Mouse (Mus musculus): Measurements from ENCODE around the gene Tshz3. TPM values are rescaled to one million over a fixed set of nuclear protein-coding genes. Genes with fewer than 3 reads are reported as not detected.

Gene Tshz3
- polyA plus RNA-seq, 1 experiment, result 34.9 TPM

DNA sequence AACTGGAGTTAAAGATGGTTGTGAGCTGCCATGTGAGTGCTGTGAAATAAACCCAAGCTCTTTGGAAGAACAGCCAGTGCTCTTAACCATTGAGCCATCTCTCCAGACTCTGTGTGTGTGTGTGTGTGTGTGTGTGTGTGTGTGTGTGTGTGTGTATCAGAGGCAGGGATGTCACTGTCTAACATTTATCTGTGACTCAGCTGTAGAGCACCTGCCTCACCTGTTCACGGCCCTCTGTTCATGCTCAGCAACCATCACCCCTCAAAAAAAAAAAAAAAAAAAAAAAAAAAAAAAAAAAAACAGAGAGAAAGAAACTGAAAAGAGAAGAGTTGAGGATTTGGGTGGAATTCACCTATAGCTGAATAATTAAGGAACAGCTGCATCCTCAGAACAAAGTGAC, 10.4 kb upstream of the Tshz3 start:
- DNase-seq (ENCODE audit: low read depth), result no peak
- TF ChIP-seq POLR2A (IDR thresholded peaks at IDR 0.05; ENCODE audit: borderline replicate concordance, extremely low read depth, insufficient read depth, insufficient read length, poor library complexity, severe bottlenecking) (no peak), CTCF (IDR thresholded peaks at IDR 0.05; ENCODE audit: borderline replicate concordance, extremely low read depth, insufficient read depth, insufficient read length) (no peak)

DNA sequence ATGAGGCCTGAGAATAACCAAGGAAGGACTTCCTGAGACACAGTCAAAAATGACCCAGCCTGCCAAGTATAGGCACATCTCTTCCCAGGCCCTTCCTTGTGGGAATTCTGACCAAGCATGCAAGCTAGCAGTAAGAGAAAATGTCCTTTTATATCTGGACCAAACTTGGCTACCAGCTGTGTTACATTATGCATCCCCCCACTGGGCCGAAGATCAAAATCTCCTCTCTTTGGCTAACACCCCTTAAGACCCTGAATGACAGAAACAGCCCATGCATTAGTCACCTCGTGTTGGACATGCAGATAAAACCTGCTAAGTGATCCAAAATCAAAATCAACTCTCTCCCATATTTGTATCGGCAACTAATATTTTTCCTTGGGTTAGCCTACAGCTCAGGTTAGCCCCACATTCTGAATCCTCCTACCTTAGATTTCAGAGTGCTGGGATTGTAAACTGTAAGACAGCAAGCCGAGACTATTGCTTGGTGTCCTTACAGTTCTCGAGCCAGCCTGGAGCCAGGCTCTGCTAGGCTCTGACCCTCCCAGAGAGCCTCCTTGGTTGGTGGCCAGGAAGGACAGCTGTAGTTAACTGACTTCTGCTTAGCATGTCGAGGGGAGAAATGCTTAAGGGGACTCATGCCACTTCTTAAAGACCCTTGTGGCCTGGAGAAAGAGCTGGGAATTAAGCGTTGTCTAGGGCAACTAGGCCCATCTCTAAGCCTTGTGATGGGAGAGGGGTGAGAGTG, 8.7 kb upstream of the Tshz3 start:
- DNase-seq (ENCODE audit: low read depth), result no peak
- TF ChIP-seq CTCF (IDR thresholded peaks at IDR 0.05; ENCODE audit: borderline replicate concordance, extremely low read depth, insufficient read depth, insufficient read length), result no peak
- no peak for TF ChIP-seq POLR2A (IDR thresholded peaks at IDR 0.05; ENCODE audit: borderline replicate concordance, extremely low read depth, insufficient read depth, insufficient read length, poor library complexity, severe bottlenecking)

DNA sequence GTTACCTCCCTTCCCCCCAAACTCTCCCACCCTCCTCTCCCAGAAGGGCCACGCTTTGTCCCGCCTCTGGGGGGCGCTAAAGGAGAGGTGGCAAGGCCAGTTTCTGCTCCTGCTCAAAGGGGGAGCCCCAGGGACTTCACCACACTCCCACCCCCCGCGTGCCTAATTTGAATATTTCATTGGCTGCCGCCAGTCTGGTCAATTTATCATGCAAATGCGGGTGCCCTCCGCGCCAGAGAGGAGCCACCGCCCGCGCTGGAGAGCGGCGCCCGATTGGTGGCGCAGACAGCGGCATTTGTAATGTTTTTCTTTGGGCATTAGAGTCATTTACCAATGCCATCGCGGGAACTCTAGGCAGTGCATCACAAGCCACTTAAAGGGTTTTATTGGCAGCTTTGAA, 7.4 kb upstream of the Tshz3 start:
- peak; percentile 73 for DNase-seq (ENCODE audit: low read depth)
- no peak for TF ChIP-seq POLR2A (IDR thresholded peaks at IDR 0.05; ENCODE audit: borderline replicate concordance, extremely low read depth, insufficient read depth, insufficient read length, poor library complexity, severe bottlenecking)
- peak; percentile 52 for TF ChIP-seq CTCF (IDR thresholded peaks at IDR 0.05; ENCODE audit: borderline replicate concordance, extremely low read depth, insufficient read depth, insufficient read length)

DNA sequence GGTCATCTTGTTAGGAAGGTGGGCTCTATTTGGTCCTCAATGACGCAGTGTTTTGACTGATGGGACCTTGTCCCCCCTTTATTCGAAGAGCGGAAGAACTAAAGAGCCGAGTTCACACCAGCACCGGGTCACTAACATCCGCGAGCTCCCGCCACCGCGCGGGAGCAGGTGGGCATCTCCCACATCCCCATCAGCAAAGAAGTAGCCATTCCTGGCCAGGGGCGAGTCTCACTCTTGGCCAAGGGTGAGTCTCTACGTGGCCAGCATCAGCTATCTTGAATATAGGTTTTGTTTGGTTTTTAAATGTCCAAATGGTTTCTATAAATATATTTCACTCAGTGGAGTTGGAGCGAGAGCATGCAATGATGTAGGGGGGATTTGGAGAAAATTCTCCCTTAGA, 6.3 kb upstream of the Tshz3 start:
- no peak for TF ChIP-seq POLR2A (IDR thresholded peaks at IDR 0.05; ENCODE audit: borderline replicate concordance, extremely low read depth, insufficient read depth, insufficient read length, poor library complexity, severe bottlenecking)
- TF ChIP-seq CTCF (IDR thresholded peaks at IDR 0.05; ENCODE audit: borderline replicate concordance, extremely low read depth, insufficient read depth, insufficient read length), result no peak
- no peak for DNase-seq (ENCODE audit: low read depth)

DNA sequence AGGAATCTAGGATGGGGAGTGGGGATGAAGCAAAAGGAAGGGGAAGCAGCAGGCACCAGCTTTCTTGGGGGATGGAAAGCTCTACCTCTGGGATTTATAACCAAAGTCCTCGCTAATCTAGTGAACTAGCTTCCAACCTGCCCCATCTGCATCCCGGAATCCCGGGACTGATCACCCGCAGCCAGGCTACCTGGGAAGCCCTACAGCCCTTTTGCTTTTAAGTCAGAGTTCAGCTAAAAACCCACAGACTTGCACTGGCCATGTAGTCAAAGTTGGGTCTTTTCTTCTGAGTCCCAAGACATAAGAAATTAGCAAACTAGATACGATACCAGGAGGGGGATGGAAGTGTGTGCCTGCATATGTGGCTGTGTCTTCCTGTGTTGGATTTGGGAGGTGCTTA, 5.5 kb upstream of the Tshz3 start:
- no peak for TF ChIP-seq CTCF (IDR thresholded peaks at IDR 0.05; ENCODE audit: borderline replicate concordance, extremely low read depth, insufficient read depth, insufficient read length)
- no peak for TF ChIP-seq POLR2A (IDR thresholded peaks at IDR 0.05; ENCODE audit: borderline replicate concordance, extremely low read depth, insufficient read depth, insufficient read length, poor library complexity, severe bottlenecking)
- DNase-seq (ENCODE audit: low read depth), result no peak

DNA sequence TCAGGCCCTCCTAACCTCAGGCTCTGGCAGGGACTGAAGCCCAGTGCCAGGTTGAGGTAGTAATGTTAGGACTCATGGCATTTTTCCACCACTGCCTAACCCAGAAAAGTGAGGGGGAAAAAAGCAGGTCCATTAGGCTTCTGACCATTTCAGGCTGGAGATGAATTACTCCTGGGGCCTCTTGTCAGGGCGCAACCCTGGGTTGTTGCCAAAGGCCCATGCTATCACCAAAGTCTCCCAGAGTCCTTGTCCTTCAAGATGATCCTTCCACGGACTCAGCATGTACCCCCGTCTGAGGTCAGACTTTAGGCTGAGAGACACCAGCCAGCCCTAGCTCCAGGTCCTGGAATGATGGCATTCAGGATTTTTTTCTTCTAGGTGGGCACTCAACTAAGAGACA, 4.8 kb upstream of the Tshz3 start:
- TF ChIP-seq POLR2A (IDR thresholded peaks at IDR 0.05; ENCODE audit: borderline replicate concordance, extremely low read depth, insufficient read depth, insufficient read length, poor library complexity, severe bottlenecking) (no peak), CTCF (IDR thresholded peaks at IDR 0.05; ENCODE audit: borderline replicate concordance, extremely low read depth, insufficient read depth, insufficient read length) (no peak)
- DNase-seq (ENCODE audit: low read depth), result no peak

DNA sequence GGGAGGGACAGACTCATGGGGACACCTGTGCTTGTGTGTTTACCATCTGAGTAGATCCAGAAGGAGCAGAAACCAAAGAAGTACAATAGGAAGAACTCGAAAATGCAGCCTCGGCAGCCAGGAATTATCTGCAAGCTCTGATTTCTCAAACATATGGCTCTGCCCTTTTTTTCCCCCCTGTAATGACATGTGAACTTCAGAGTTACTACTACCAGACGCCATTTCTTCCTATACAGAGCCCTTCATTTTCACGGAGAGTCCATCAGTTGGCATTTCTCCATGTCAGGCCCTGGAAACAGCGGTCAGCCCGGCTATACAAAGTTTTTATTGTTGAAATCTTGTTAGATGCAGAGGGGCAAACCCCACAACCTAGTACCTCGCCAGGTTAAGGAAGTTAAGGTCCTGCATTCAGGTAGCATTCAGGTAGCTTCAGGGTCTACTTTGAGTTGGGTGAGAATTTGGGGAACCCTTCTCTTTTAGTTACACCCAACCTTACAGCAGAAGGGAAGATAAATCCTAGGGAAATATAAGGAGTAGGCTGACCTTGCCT, 3.2 kb upstream of the Tshz3 start:
- DNase-seq (ENCODE audit: low read depth), result no peak
- TF ChIP-seq POLR2A (IDR thresholded peaks at IDR 0.05; ENCODE audit: borderline replicate concordance, extremely low read depth, insufficient read depth, insufficient read length, poor library complexity, severe bottlenecking) (no peak), CTCF (IDR thresholded peaks at IDR 0.05; ENCODE audit: borderline replicate concordance, extremely low read depth, insufficient read depth, insufficient read length) (no peak)

DNA sequence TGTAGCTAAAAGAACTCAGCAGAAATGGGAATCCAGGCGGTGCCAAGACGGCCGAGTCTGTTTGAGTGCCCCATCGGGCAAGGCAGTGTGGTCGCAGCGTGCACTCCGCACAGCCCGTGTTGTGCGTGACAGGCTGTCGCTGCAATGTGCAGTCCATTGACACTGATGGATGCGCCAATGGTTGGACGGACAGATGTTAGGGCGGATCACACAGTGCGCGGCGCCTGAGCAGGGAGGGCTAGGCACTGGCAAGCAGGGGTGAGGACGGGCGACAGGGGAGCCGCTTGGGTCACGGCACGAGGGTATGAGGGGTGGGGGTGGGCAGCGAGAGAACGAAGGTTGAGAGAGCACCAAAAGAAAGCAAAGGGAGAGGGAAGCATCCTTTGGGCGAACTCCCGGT, 2.6 kb upstream of the Tshz3 start:
- TF ChIP-seq CTCF (IDR thresholded peaks at IDR 0.05; ENCODE audit: borderline replicate concordance, extremely low read depth, insufficient read depth, insufficient read length) (no peak), POLR2A (IDR thresholded peaks at IDR 0.05; ENCODE audit: borderline replicate concordance, extremely low read depth, insufficient read depth, insufficient read length, poor library complexity, severe bottlenecking) (no peak)
- no peak for DNase-seq (ENCODE audit: low read depth)

DNA sequence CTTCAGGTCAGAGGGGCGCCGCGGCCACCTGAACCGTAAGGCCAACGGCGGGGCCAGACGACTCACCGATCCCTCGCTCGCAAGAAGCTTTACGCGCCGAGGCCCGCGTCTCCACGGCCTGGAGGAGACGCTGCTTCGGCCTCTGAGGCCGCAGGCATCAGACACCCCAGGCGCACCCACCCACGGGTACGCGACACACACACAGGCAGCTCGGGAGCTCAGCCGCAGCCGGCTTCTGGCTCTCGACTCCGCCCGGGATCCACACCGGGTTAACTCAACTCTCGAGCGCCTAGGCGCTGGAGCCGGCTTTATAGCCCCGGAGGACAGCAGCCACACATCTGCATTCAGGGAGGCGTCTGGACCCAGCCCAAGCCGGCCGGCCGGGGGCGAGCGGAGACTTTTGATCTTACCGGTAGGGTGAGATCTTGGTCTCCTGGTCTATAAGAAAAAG, 2.1 kb upstream of the Tshz3 start:
- peak; percentile 41 for DNase-seq (ENCODE audit: low read depth)
- TF ChIP-seq POLR2A (IDR thresholded peaks at IDR 0.05; ENCODE audit: borderline replicate concordance, extremely low read depth, insufficient read depth, insufficient read length, poor library complexity, severe bottlenecking) (no peak), CTCF (IDR thresholded peaks at IDR 0.05; ENCODE audit: borderline replicate concordance, extremely low read depth, insufficient read depth, insufficient read length) (no peak)

DNA sequence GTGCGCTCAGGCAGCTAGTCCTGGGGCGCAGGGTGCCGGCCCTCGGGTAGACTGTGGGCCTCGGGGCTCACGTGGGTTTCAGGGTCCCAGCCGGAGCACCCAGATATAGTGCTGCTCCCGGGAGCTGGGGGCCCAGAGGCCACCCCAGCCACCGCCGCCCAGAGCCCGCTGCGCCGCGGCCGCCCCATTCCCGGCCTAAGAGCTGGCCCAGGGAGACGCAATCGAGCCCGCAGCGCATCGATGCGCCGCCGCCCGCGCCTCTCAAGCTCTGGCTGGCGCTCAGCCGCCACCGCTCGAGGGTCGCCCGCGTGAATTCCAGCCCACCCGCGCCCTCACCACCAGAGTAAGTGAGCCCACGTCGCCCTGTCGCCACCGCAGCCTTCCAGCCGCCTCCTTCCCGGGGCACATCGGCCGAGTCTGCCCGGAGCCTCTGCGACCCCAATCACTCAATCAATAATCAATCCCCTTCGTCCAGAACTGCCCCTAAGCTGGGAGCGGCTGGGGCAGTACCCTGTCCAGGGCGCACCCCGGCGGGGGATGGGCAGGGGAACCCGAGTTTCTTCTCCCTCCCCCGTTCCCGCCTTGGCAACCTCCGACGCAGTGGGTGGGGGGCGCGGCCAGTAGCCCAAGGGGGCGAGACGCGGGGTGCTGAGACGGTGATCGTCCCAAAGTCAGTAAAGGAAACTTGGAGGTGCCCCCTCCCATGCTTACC, 1.4 kb upstream of the Tshz3 start:
- DNase-seq (ENCODE audit: low read depth), result peak; percentile 91
- TF ChIP-seq POLR2A (IDR thresholded peaks at IDR 0.05; ENCODE audit: borderline replicate concordance, extremely low read depth, insufficient read depth, insufficient read length, poor library complexity, severe bottlenecking), result no peak
- no peak for TF ChIP-seq CTCF (IDR thresholded peaks at IDR 0.05; ENCODE audit: borderline replicate concordance, extremely low read depth, insufficient read depth, insufficient read length)

DNA sequence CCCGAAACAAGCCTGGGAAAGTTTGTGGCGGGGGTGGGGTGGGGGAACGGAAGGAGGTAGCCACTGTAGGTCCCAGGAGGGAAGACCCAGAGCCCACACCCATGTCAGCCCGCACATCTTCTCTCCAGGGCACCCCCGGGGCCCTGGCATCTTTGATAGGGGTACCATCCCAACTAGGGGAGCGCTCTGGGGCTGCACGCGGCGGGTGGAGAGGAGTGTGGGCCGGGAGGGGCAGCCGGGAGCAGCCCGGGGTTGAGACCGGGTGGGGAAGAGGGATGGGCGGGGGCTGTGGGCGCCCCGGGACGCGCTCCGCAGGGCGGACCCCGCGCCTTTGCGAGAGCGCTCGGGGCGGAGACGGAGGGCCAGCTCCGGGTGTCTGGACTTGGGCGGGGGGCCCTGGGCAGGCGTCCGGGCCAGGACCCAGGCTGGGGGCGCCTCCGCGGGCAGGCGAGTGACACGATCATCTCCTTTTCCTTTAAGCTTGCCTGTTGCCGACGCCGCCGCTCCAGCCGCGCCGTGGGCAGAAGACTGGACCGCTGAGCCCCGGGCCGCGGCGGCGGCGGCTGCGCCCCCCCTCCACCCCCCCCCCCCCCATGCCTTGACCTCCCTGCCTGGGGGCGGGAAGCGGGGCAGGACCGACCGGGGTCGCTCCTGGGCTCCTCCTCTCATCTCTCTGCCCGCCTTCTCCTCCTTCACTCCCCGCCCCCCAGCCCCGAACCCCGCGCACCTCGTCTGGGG, 631 bp upstream of the Tshz3 start:
- peak; percentile 76 for DNase-seq (ENCODE audit: low read depth)
- 0 out of 2 replicates have a peak, but pooled peaks have one; percentile 6 for TF ChIP-seq POLR2A (IDR thresholded peaks at IDR 0.05; ENCODE audit: borderline replicate concordance, extremely low read depth, insufficient read depth, insufficient read length, poor library complexity, severe bottlenecking)
- no peak for TF ChIP-seq CTCF (IDR thresholded peaks at IDR 0.05; ENCODE audit: borderline replicate concordance, extremely low read depth, insufficient read depth, insufficient read length)
